Mouse (Mus musculus) thymus, adult 2 months (tissue): ENCODE measurements at regions not wholly inside any gene's neighbourhood (a gene's known extent, or its start where the extent isn't known, plus 50 kb on each side); places are given as distances from the start of the nearest gene placed in this dataset.

Experiments
- CTCF ChIP-seq: fragments of 200-500 bp; IDR thresholded peaks from 2 replicates; pipeline ENCODE4 v1.5.1; 2012; ENCODE audit warnings: mild to moderate bottlenecking, control low read depth, low read length, moderate library complexity, borderline replicate concordance; ENCODE audit not compliant: control insufficient read depth, poor library complexity, insufficient read depth; ENCODE audit errors: extremely low read depth
- POLR2A ChIP-seq: fragments of 200-500 bp; IDR thresholded peaks from 2 replicates; pipeline ENCODE4 v1.6.1; 2012; ENCODE audit warnings: mild to moderate bottlenecking, low read length, control low read depth, moderate library complexity; ENCODE audit not compliant: control insufficient read depth, poor library complexity, insufficient read depth; ENCODE audit errors: extremely low read depth

- TF ChIP-seq POLR2A (no peak), CTCF (no peak)
Observed at GRCm38 (mm10) chr13:52061454-52061853, 215.0 kb downstream of the Gadd45g start.
